Mouse (Mus musculus) ZHBTc4 (cell line): Measurements from ENCODE around the gene Cacna1d.
A peak's percentile ranks its signal among the peaks of the same experiment; 100 is the strongest.

Source experiments
- DNase-seq: peaks from one replicate; pipeline ENCODE4 v3.0.0-alpha.2; 2011; ENCODE audit warnings: low read depth, low spot score

Gene Cacna1d

DNA sequence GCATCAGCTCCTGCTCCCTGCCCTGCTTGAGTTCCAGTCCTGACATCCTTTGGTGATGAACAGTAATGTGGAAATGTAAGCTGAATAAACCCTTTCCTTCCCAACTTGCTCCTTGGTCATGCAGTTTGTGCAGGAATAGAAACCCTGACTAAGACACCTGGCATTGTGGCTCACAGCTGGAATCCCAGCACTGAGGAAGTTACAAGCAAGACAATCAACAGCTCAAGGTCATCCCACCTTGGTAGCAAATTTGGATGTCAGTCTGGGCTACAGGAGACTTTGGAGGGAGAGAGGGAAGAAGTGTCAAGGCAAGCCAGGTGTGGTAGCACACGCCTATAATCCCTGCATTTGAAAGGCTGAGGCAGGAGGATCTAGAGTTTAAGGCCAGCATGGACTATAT lies 159.4 kb downstream of the Cacna1d start:
- DNase-seq: peak; percentile 89

DNA sequence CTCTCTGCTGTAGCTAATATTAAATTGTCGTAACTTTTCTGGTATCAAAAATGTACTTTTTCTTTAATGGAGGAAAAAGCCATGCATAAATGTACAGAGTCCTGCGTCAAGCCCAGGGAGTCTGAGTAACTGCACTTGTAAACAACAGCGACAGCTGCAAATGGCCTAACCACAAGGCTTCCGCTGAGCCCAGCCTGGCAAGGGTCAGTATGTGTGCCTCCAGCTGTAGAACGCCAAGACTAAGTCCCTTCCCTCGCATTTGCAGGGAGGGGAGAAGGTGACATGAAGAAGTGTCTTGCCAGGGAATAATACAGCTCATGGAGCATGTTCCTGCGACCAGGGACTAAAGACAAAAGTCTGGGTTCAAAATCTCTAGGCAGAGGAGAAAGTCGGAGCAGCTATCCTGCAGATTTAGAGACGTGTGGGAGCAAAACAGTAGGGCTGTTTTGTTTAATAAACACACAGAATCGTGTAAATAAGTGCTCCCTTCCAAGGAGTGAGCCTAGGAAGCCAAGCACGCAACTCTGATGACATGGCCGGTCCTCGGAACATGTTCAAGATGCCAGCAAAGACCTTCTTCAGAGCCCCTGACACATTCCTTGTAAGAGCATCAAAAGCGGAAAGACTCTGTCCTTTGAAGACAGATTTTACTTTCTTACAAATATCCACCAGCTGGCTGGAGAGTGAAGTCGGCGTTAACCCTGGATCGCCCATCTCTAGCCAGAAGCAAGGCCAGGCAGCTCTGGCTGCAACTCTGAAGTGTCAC lies 160.7 kb downstream of the Cacna1d start:
- DNase-seq: no peak

DNA sequence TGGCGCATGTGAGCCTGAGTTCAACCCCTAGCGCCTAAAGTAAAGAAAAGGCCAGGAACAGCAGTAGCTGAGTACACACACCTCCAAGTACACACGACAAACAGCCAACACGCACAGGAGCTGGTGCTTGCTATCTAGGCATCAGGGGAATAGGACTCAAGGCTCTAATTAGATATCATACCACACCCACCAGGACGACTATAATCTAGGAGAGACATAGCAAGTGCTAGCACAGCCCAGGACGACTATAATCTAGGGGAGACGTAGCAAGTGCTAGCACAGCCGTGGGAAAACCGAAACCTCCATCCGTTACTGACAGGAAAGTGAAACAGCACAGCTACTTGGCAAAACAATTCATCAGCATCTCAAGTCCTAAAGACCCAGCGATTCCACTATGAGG lies 162.1 kb downstream of the Cacna1d start:
- DNase-seq: no peak

DNA sequence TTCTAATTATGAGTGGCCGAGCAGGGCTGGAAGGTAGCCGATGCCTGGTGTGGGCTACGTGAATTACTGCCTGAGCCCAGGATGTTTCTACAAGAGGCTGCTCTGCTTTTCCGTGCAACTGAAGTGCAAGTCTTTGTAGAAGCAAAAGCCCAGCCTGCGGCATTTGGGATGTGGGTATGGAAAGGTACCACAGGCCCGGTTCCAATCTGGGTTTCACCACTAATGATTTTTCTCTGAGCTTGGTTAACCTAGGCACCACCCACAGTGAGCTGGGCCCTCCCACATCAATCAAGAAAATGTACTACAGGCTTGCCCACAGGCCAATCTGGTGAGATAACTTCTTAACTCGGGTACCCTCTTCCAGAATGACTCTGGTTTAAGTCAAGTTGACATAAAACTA lies 163.8 kb downstream of the Cacna1d start:
- DNase-seq: no peak

DNA sequence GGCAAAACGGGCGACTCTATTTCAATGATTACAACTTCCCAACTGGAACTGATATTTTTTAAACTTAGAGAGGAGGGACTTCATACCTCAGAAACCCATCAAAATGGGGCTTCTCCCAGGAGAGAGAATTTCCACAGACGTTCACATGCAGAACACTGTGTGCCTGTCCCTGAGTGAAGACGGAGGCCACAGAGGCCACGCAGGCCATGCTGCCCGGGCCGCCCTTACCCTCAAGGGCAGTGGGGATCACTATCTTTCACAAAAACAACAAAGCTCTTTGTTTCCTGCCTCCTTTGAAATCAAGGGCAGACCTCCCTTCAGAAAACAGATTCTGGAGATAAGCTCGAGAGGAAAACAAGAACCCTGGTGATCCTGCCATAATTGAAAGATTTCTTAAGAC lies 164.2 kb downstream of the Cacna1d start:
- DNase-seq: no peak

DNA sequence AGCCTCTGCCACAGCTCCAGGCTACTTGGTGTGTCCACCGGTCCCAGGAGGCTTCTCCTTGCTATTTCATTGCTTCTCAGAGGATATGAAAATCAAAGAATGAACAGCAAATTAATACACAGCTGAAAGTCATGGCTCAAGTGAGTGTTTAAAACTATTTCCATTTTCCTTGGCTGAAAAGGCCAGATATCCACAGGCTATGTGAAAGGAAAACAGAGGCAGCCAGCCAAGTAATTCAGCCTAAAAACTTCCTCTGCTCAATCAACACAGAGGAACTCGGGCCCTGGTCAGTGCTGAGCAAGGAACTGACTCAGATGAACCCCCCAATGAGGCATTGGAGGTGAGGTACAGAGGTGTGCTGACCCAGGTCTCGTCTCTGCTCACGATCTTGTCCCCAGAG lies 165.0 kb downstream of the Cacna1d start:
- DNase-seq: no peak

DNA sequence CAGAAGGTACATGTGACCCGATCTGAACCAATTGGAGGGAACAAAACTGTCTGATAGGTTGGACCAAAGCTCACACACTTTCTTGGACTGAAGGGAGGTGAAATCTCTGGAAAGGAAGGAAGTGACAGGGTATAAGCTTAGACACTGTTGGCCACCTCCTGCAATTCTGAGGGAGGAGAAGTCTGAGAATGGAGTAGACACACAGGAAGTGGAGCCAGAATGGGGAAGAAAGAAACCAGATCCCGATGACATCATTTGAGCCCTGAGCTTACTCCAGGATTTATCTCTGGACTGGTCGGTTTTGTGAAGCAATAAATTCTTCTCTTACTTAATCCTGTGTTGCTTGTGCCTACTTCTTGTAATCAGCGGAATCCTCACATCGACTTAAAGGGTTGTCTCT lies 166.3 kb downstream of the Cacna1d start:
- no peak for DNase-seq

DNA sequence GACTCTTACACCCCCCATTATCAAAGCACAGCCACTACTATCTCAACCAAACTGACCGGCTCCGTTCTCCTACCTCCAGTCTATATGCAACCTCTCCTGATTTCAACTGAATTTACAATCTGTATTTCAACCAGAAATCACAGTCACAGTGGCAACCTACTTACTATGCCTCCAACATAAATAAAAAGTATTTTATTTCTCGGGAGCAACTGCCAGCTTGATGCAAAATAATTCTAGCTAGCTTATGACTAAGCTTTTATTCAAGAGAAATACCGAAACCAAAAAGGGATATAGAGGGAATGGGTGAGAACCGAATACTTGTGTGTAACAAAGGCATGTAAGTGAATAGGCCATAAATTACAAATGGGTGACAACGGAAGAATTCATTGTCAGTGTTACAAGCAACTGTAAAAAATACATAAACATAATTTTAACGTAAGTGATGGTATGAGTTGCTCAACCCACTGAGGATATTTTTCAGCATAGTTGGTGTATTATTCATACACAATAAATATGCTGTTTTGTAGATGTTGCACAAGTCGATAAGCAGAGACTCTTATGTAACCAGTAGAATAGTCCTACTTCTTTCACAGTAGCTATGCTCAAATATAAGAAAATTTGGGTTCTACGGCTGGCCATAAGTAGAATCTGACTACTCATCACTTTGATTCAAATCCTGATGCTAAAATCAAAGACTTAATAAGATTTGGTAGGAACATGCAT lies 172.4 kb downstream of the Cacna1d start:
- DNase-seq: no peak

DNA sequence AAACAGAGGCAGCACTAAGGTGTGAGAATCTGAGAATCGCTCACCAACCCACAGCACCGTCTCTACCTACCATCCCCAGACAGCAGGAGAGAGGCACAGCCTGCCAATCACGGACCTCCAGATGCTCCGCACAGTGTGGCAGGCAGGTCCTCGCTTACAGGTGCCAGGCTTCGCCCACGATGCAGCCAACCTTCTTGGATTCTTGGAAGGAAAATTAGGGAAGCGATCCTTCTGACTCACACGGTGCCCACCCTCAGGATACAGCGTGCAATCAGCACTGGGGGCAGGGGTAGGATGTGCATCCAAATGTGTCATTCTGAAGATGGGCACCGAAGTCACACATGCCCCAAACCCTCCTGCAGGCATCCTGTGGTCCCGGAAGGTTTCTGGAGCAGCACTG lies 173.0 kb downstream of the Cacna1d start:
- DNase-seq: no peak

DNA sequence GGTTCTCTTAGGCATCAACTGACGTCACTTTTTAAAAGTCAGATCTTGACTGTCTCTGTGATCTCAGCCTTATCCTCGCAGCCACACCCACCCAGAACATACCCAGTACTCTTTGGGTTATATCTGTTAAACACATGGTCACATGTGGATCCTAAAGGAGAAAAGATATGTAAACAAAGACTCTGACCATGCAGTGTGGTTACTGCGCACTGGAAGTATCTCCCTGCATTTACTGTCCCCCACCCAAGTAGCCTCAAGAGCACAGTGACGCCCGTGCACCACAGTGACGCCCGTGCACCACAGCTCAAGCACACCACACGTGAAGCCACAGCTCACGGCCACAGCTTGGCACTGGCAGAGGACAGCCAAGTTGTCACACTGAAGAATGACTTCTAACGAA lies 173.6 kb downstream of the Cacna1d start:
- DNase-seq: no peak

DNA sequence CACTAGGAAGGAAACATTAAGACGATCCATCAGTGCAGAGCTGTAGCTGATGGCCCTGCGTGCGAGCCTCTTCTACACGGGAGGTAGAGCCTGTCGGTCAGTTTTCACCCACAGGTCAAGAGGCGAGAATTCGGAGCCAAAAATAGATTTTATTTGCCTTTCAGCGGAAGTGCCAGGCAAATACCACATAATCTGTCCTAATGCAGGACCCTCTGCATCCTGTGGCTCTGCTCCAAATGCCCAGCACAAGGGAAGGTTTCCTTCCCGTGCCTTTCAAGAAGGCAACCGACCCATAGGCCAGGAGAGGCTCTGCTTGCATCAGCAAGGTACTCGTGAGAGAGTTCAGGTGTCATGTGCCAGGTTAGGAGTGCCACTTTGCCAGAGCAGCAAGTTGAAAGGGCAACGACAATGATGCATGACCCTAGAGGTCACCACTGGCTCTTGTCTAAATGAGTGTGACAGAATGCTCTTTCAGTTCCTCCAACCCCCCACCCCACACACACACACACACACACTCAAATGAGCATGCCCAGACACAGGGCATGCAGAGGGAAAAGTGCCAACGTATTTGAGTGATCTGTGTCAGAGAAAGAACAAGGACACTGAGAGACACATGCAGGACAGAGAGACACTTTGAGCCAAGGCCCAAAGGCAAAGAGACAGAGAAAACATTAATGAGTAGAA lies 179.9 kb downstream of the Cacna1d start:
- DNase-seq: no peak

DNA sequence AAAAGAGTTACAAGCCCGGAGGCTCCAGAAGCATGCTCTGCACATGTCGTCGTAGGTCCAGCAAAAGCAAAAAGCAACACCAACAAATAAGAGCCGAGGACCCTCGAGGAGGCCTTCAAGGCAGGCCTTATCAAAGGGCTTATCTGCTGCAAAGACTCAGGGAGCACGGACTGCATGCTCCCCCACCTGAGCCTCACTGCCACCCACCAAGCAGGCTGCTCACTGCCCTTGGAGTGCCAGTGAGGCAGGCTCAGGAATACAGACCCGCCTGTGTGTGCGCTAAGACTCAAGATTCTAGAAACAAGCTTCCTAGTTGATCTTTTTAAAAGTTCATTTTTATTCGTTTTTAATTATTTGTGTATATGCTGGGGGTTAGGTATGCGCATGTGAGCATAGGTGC lies 181.0 kb downstream of the Cacna1d start:
- DNase-seq: no peak

DNA sequence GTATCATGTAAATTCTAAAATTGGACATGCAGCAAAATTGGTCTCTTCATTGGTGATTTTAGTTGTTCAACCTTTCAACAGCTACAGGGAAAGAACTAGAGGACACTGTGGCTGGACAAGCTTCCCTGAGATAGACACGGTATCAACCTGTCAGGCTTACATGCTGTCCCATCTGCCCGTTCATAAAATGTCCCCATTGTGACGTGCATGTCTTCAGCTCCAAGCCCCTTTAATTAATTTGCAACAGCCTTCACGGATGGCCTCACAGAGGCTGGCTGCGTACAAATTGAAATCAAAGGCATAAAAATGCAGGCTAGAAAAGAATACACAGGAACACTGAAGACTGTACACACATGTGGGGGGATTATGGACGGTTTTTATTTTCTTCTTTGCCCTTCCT lies 185.0 kb downstream of the Cacna1d start:
- no peak for DNase-seq

DNA sequence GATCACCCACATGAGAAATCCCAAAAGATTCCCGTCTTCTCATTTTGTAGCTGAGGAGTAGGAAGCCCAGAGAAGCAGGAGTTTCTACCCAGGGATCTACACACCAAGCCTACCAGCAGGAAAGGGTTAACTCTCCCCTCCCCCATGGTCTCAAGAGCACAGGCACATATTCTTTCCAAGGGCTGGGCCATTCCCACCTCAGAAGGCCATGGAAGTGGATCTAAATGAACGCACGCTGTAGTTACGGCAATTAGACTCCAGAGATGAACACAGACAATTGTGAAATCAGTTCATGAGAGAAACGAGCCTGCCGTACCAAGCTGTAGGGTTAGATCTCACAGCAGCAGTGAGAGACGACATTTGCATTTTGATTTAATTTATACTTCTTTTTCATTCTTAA lies 191.3 kb downstream of the Cacna1d start:
- no peak for DNase-seq

DNA sequence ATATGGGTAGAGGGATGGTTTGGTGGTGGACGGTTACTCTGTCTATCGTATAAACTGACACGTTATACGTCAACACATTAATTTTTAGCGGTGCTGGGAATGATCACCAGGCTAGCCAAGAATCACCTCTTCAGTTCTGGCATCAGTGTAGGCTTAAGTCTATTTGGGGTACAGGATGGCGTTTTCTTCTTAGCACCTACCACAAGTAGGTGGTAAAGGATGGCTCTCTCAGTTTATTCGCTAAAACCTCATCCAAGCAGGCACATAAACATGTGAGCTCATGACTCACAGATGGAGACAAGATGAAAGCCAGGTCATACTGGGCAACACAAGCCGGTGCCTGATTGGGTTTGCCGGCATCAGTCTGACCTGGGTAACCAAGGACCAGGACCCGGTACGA lies 193.8 kb downstream of the Cacna1d start:
- DNase-seq: no peak

DNA sequence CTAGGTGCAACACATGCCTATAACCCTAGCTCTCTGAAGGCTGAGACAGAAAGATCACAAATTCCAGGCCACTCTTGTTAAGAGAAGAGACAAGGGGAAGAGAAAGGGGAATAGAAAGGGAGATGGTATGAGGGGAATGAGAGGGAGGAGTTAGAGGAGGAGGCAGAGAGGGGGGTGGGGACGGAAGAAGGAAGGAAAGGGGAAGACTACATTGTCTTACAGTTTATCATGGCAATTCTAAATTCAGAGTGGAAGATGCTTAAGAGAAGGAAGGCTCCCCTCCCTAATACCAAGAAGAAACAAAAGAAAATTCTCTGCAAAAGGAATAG lies 199.2 kb downstream of the Cacna1d start:
- DNase-seq: no peak

DNA sequence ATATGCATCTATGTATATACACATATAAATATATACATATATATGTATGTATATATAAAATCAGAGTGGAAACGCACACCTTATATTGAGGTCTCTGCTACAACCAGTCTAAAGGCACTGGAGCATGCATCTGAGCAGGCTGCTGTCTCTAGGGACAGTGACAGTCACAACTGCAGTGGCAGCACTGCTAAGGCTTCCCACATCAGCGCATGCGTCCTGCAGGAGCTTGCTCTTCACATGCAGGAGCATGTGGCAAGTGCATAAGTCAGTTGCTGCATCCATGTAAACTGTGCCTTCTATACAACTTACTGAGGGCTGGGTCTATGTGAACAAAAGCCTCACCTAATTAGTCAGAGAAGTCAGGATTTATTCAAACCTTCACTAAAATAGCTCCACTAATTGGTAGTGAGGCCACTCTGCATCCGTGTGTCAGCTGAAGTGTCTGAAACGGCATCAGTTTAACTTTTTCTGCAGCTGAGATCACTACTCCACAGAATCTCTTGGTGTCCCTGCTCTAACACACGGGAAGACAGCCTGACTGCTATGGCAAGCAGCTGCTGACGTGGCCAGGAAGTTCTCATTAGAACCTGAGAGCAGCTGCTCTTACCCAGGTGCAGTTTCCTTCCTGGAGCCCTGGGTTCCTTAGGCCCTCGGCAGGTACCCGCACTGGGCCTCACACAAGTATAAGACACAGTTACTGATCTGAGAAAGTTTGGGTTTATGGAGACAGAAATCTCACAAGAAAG lies 199.7 kb downstream of the Cacna1d start:
- no peak for DNase-seq

DNA sequence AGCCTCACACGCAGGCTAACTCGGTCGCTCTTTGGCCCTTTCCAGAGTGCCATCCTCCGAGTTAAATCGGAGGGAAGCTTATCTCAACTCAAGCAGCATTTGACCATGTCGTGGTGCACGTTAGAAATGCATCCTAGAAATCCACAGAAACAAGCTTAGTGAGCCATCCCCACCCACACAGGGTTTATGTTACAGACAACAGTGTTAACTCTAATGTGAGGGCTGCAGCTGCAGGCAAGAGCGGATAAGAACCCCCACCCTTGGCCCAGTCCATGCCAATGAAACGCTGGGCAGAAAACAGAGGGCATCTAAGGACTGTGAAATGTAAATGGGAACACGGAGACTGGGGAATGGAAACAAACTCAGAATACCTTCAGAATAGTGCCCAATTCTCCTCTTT lies 206.8 kb downstream of the Cacna1d start:
- no peak for DNase-seq

DNA sequence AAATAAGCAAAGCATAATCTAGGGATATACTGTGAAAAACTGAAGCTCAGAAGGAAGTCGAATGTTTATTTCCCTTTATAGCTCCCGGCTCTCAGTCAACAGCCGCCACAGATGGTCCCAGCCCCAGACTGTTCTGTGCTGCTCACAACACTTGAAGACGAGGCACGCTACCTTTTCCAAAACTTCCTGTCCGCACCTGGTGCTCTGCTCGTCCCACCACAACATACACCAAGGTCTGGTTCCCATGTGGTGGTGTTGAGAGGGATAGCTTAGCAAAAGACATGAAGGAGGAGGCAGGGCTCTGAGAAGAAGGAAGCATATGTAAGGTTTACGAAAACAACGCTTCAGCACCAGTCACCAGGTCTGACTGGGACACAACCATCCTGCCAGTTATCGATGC lies 207.2 kb downstream of the Cacna1d start:
- no peak for DNase-seq

DNA sequence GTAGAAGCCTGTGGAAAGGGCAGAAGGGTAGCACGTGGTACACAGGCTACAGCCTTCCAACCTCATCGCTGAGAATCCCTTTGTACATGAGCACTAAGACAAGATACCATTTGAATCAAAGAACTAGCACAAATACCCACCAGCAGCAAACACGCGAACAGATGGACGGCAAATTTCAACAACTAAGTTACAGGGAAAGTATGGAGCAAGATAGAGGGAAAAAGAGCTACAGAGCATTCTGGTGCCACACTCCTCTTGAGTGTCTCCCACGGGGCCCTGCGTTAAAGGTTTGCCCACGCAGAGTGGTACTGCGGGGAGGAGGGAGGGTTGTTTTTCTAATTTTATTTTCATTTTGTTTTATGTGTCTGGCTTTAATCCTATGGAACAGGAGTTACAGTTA lies 215.7 kb downstream of the Cacna1d start:
- DNase-seq: no peak

DNA sequence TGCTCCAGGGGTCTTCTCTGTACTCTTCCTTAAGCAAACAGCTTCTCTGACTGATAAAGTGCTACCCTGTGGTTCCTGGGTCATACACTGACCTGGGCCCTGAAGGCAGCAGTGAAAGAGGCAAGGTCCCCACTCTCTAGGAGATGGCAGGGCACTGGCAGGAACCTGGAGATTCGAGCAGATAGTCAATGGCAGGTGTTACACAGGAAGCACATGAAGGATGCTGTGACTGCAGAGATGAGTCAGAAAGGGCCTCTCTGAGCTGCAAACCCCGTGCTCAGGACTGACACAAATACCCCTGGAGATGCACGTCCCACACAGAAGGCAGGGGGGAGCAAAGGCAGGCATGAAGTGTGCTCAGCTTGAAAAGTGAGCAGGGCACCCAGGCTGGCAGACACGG lies 218.3 kb downstream of the Cacna1d start:
- DNase-seq: no peak

DNA sequence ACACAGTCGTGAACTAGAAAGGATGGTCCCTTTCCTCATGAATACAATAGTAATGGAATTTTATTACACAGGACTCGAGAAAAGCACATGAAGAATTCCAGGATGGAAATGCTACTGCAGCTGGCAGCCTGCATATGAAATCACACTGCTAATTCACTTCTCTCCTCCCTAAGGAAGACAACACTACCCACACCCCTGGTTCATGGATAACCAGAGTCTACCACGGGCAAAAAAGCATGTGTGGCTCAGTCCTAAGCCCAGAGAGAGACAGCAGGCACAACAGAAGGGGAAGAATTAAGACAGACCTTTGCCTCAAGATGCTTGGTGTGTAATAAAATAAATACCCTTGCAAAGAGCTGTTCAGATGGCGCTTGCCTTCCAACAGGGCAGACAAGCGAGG lies 218.7 kb downstream of the Cacna1d start:
- DNase-seq: no peak
